Mouse (Mus musculus): ENCODE measurements around the gene Zmynd19. TPM values are rescaled to one million over a fixed set of nuclear protein-coding genes. Genes with fewer than 3 reads are reported as not detected.

Zmynd19 gene
- polyA plus RNA-seq (2017; shearing (Covaris generic)): 17.7 TPM

DNA sequence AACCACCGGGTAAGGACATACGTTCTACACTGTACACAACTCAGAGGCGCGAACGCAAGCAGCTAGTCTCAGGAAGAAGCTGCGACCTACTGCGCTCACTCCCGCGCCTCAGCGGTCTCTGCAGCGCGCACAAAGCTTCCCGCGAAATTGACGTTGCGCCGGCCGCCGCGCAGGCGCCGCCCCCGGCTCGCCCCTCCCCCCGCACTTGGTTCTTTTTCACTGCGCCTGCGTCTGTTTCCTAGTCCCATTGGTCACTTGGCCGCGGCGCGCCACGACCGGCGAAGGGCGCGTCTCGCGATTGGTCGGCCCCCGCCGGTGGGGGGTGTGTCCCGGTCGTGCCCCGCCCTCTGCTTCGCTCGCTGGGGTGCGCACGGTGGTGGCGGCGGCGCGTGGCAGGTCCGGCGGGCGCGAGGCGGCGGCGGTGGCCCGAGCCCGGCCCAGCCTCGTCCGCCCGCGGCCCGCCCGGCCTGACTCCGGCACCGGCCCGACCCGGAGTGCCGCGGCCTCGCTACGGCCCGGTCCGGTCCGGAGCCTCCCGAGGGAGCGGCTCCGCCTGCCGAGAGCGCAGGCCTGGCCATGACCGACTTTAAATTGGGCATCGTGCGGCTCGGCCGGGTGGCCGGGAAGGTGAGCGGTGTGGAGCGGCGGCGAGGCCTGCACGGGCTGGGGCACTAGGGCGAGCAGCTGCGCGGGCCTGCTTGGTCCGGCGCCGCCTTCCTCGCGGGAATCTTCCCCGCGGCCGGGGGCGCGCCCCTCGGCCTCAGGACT lies at the start of gene Zmynd19:
TSS of gene Zmynd19 (plus strand) at position 372 of the 768 bp plus-strand sequence.

DNA sequence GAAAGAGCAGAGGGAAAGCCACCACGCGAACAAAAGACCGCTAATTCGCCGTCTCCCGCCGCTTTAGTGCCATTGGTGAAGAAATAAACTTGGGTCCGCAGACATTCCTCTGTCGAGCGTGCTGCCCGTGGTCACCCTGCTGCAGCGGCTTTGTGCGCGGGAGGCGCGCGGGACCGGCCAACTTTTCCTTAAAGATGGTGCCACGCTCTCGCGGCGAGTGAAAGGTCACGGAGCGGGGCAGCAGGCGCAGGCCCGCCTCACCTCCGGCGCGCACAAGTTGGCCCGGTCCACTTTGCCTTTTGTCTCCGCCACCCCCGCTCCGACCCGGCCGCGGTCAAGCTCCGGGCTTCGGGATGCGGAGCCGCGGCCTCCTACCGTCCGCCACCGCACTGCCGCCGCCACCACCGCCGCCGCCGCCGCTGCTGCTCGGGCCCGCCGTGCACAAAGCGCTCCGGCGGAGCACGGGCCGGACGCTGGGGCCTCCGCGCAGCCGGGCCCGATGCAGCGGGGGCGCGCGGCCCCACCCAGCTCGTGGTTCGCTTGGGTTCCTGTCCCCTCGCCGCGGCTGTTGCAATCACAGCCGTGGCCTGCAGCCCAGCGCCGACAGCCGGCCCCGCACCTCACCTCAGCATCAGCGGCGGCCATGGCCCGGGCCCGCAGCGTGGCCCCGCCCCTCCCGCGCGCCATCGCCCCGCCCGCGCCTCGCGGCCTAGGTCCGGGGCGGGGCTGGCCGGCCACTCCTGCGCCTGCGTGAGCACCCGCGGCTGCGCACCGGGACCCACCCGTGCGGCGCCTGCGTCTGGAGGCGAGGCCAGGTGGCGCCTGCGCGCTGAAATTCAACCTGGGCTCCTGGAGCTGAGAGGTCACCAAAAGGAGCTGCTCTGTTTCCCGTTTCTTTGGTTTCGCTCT lies 30.4 kb upstream of the Zmynd19 start, which contains the start of gene Ehmt1:
TSS of gene Ehmt1 (minus strand) at position 685 of the 909 bp plus-strand sequence.

DNA sequence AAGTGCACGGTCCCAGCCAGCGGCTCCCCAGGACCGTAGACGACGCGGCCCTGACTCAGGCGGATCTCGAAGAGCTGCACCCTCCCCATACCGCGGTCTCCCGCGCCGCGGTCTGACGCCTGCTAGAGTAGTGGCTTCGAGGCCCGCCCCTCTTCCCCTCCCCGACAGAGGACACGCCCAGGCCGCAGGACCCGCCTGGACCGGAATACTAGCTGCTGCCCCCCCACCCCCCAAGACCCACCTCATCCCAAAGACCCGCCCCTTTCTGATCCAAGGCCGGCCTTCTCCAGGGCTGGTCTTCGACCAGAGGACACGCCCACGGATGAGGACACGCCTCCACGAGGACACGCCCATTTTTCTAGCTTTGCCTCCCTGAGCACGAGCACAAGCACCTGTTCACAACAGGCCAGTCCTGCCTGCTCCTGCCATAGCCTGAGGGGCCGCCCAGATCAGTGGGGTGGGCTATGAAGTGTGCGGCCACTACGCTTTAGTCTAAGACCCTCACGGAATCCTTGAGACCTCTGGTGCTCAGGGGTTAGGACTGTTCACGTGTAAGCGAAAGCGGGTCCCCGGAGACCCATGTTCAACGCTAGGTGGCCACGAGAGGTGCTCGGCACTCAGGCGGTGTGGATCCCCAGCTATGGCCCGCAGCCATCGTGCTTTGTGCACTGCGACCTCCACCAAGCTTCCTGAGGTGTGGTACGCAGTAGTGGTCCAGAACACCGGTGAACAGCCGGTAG lies 14.4 kb upstream of the Zmynd19 start, which contains the start of gene Arrdc1:
TSS of gene Arrdc1 (minus strand) at position 196 of the 740 bp plus-strand sequence.

DNA sequence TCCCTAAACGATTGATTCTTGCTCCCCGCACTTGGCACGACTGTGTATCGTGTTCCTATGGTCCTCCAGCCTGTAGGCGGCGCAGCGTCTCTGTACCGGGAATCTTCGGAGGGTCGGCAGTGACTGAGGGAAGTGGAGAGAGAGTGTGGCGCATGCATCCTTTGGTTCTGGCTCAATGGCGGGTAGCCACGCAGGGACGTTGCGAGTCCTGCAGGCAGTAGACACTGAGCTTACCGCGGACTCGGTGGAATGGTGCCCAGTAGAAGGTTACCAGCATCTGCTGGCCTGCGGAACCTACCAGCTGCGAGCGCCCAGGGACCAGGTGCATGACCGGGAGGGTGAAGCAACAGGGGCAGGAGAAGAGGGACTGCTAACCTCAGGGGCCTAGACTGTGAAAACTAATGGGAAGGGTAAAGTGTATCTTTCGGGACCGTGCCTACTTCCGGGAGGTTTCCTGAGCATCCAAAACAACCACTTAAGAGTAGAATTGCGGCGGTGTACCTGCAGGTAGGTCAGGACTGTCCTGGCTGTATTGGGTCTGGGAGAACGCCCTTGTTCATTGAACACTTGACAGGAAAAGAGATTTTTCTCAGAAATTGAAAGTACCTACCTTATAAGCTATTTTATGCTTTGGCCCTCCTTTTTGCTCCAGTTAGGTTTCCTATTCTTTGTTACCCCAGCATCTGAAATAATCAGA lies 12.9 kb downstream of the Zmynd19 start, which contains the start of gene Dph7:
TSS of gene Dph7 (plus strand) at position 97 of the 697 bp plus-strand sequence.

DNA sequence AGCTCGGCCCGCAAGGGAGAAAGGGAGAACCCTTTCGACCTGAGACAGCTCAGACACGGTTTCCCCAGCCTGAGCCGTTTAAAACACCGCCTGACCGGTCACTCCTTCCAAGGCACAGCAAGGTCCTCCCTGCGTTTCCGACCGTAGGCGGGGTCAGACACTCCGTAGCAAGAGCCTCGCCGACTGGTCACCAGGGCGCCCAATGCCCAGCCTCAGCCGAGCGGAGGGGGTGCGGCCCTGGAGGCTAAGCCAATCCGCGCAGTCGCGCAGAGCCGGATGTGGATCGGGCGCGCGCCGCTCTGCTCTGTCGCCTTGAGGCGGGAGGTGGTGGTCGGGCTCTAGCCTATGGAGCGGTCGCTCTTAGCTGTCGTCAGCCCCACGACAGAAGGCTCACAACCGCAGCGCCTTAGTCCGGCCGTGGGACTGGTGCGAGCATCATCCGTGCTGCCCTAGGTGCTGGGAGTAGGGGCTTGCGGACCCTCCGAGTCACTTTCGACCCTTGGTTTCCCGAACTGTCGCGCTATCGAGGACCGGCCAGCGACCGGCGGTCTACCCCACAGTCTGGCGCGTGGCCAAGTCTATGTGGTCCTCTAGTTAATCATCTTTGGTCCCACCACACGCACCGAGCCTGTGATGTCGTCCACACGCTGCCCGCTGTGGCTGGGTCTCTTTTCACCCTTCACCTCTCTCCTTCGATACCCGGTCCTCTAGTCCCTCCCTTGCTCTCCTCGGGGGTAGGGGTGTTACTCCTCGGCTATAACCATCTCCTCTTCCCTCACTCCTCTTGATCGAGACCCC lies 25.5 kb downstream of the Zmynd19 start, which contains the start of gene Mrpl41:
TSS of gene Mrpl41 (minus strand) at position 193 of the 798 bp plus-strand sequence.

DNA sequence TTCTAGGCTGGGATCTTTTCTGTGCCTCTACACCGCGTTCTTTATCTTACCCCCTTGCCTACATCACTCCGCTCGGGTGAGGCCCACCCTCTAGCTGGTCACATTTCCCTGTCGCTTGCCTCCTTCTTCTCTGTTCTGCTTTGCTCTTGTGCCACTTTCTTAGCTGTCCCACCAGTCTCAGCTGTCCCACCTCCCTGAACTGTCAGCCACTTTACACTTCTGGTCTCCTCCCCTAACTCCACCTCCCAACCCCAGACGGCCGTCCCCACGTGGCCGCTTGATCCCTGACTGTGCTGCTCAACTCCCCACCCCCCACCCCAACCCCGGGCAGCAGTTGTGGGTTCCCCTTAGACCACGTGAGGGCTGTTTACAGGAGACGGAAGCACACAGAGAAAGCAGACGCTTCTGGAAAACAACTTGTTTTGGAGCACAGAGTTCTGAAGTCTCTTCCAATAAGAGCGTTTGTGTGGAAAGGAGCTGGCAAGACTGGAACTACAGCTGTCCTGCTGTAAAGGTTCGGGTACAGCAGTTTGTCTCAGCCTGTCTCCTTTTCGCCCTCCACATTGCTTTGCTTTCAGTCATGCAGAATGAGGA lies 26.2 kb downstream of the Zmynd19 start, which contains the start of gene Pnpla7:
TSS of gene Pnpla7 (plus strand) at position 330 of the 594 bp plus-strand sequence.

Other genes with a start within 250 kb of the Zmynd19 start
- gene Cacna1b, start 186.6 kb upstream of the Zmynd19 start, polyA plus RNA-seq (2017; shearing (Covaris generic)): 0.04 TPM
- 42.3 TPM for gene Ehmt1, start 30.2 kb upstream of the Zmynd19 start, polyA plus RNA-seq (2017; shearing (Covaris generic))
- gene Arrdc1, start 14.5 kb upstream of the Zmynd19 start, polyA plus RNA-seq (2017; shearing (Covaris generic)): 154 TPM
- 11.7 TPM for gene Dph7, start 12.6 kb downstream of the Zmynd19 start, polyA plus RNA-seq (2017; shearing (Covaris generic))
- 63.3 TPM for gene Mrpl41, start 25.3 kb downstream of the Zmynd19 start, polyA plus RNA-seq (2017; shearing (Covaris generic))
- 84.0 TPM for gene Pnpla7, start 26.2 kb downstream of the Zmynd19 start, polyA plus RNA-seq (2017; shearing (Covaris generic))
- 42.1 TPM for gene Nsmf, start 104.6 kb downstream of the Zmynd19 start, polyA plus RNA-seq (2017; shearing (Covaris generic))
- not detected for gene Entpd8, start 130.5 kb downstream of the Zmynd19 start, polyA plus RNA-seq (2017; shearing (Covaris generic))
- 0.64 TPM for gene Noxa1, start 145.4 kb downstream of the Zmynd19 start, polyA plus RNA-seq (2017; shearing (Covaris generic))
- 3.9 TPM for gene Nrarp, start 231.0 kb downstream of the Zmynd19 start, polyA plus RNA-seq (2017; shearing (Covaris generic))
- 19.2 TPM for gene Tor4a, start 247.1 kb downstream of the Zmynd19 start, polyA plus RNA-seq (2017; shearing (Covaris generic))

Measured in effector memory CD4-positive, alpha-beta T cell, adult 5 months (primary cell).